Mouse (Mus musculus) intestine, embryonic 14.5 days (tissue): ENCODE measurements around the gene Cox19. TPM values are rescaled to one million over a fixed set of nuclear protein-coding genes. Genes with fewer than 3 reads are reported as not detected.

Experiments used
- ATAC-seq: fragments of 200-750 bp; cut with Nextera tagmentation; replicated peaks from 2 replicates; pipeline ENCODE4 v1.8.0; 2017; ENCODE audit warnings: low read depth, moderate number of reproducible peaks, moderate TSS enrichment, moderate library complexity; ENCODE audit not compliant: low FRiP score, low TSS enrichment
- DNase-seq: peaks from one replicate; pipeline ENCODE4 v3.0.0-alpha.2; 2018; ENCODE audit warnings: low spot score
- H3K27ac ChIP-seq: fragments of 300-500 bp; sonication (generic); 2 replicates; pipeline ENCODE4 v1.5.1; 2014; ENCODE audit warnings: low read depth, mild to moderate bottlenecking, control low read depth
- H3K27me3 ChIP-seq: fragments of 300-500 bp; sonication (generic); replicated peaks from 2 replicates; pipeline ENCODE4 v1.6.1; 2014; ENCODE audit warnings: low read length, control low read depth; ENCODE audit not compliant: control insufficient read depth, insufficient read depth
- H3K36me3 ChIP-seq: fragments of 300-500 bp; sonication (generic); 2 replicates; pipeline ENCODE4 v1.6.1; 2014; ENCODE audit warnings: low read length, control low read depth; ENCODE audit not compliant: control insufficient read depth, insufficient read depth
- H3K4me1 ChIP-seq: fragments of 300-500 bp; sonication (generic); replicated peaks from 2 replicates; pipeline ENCODE4 v1.6.1; 2014; ENCODE audit warnings: low read length, control low read depth, mixed read lengths; ENCODE audit not compliant: control insufficient read depth, insufficient read depth
- H3K4me2 ChIP-seq: fragments of 300-500 bp; sonication (generic); 2 replicates; pipeline ENCODE4 v1.6.1; 2014; ENCODE audit warnings: low read length
- H3K4me3 ChIP-seq: fragments of 300-500 bp; sonication (generic); 2 replicates; pipeline ENCODE4 v1.5.1; 2014; ENCODE audit warnings: low read depth, low read length, control low read depth, mixed read lengths
- H3K9ac ChIP-seq: fragments of 300-500 bp; sonication (generic); 2 replicates; pipeline ENCODE4 v1.6.1; 2014; ENCODE audit warnings: mild to moderate bottlenecking, low read length
- H3K9me3 ChIP-seq: fragments of 300-500 bp; sonication (generic); 2 replicates; pipeline ENCODE4 v1.6.1; 2016; ENCODE audit warnings: low read length, control low read depth; ENCODE audit not compliant: control insufficient read depth
- WGBS: fragments of 180-500 bp; shearing (Covaris S2); extraction: QIAGEN DNeasy Blood & Tissue Kit; methylation state at CpG from one replicate; pipeline ENCODE4 v1.1.7; 2014; 5-methylcytosine and 5-hydroxymethylcytosine counted together
- polyA plus RNA-seq: library from polyadenylated mRNA; unstranded; fragments of >200 nt; fragmentation: Nextera tagmentation; extraction: Ambion mirVana; gene quantifications from 2 replicates; pipeline ENCODE4 v1.2.1, GENCODE M21; 2014

Gene Cox19
- polyA plus RNA-seq: 149 and 150 TPM in 2 replicates

GRCm38 (mm10) chr5:139351134-139351533 lies at the start of gene Cox19:
Cox19 (minus strand) TSS chr5:139351418.
- Histone ChIP-seq H3K36me3 (no peaks in the 10 kb centered on the region), H3K27ac (peak within 1 kb of the TSS; percentile 70), H3K9me3 (no peaks in the 10 kb centered on the region), H3K4me1 (peaks cover 17% of the 10 kb centered on the region), H3K9ac (no peak within 1 kb of the TSS), H3K4me2 (peak within 1 kb of the TSS; percentile 25; the same call in 1 of the 2 replicates), H3K4me3 (no peak within 1 kb of the TSS), H3K27me3 (no peaks in the 10 kb centered on the region)
- WGBS: 50% methylated on average over 5 of the region's 5 CpGs
- DNase-seq: no peak
- no peak for ATAC-seq

DNA sequence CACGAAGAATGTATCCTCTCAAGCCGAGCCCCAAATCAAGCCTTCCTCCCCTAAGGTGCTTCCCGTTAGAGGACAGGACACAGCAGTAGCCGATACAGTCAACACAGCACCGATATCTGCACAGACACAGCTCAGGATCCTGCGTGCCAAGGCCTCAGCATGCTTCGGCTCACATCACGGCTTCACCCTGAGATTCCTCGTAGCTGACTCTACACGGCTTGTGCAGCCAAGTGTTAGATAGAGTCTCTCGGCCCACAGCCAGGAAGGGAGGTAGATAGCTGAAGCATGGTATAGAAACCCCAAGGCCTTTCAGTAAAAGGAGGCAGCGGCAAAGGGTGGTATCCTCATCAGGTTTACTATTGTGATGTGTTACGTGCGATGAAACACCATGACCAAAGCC lies 48.8 kb upstream of the Cox19 start:
- Histone ChIP-seq H3K9ac (no peak overlapping the region), H3K36me3 (no peaks in the 10 kb centered on the region), H3K27ac (no peak overlapping the region), H3K9me3 (no peaks in the 10 kb centered on the region), H3K4me1 (no peaks in the 10 kb centered on the region), H3K4me3 (no peak overlapping the region), H3K4me2 (no peak overlapping the region), H3K27me3 (no peaks in the 10 kb centered on the region)
- DNase-seq (no peak), ATAC-seq (no peak)
- 88% methylated on average over 14 of the region's 14 CpGs for WGBS

DNA sequence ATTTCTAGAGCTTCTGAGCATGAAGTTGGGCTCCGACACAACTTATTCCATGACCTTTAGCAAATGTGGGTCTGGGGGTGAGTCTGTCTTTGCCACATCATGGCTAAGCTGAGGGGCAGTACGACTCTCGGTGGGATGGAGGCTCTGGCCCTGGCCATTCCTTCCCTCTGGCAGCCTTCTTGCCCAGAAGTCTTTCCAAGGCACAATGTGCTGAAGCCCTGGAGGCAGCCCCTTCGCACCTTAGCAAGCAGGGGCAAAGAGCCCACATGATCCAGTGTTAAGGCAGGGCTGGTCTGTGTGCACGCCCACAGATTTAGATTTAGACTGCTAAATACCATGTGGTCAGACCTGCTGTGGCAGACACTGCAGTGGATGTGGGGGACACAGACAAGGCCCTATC lies 47.6 kb upstream of the Cox19 start:
- Histone ChIP-seq H3K4me1 (no peaks in the 10 kb centered on the region), H3K4me2 (no peak overlapping the region), H3K9me3 (no peaks in the 10 kb centered on the region), H3K27me3 (no peaks in the 10 kb centered on the region), H3K27ac (no peak overlapping the region), H3K9ac (no peak overlapping the region), H3K4me3 (no peak overlapping the region), H3K36me3 (no peaks in the 10 kb centered on the region)
- 85% methylated on average over 5 of the region's 5 CpGs for WGBS
- no peak for ATAC-seq
- DNase-seq: no peak

- Histone ChIP-seq H3K27me3 (no peaks in the 10 kb centered on the region), H3K4me1 (no peaks in the 10 kb centered on the region), H3K4me3 (no peak overlapping the region), H3K9ac (no peak overlapping the region), H3K27ac (no peak overlapping the region), H3K36me3 (no peaks in the 10 kb centered on the region), H3K9me3 (no peaks in the 10 kb centered on the region), H3K4me2 (no peak overlapping the region)
- DNase-seq (peak; percentile 93), ATAC-seq (peak; percentile 50; the same call in 1 of the 2 replicates)
- 33% methylated on average over 5 of the region's 5 CpGs for WGBS
Measured at GRCm38 (mm10) chr5:139397959-139398753, 46.9 kb upstream of the Cox19 start.

DNA sequence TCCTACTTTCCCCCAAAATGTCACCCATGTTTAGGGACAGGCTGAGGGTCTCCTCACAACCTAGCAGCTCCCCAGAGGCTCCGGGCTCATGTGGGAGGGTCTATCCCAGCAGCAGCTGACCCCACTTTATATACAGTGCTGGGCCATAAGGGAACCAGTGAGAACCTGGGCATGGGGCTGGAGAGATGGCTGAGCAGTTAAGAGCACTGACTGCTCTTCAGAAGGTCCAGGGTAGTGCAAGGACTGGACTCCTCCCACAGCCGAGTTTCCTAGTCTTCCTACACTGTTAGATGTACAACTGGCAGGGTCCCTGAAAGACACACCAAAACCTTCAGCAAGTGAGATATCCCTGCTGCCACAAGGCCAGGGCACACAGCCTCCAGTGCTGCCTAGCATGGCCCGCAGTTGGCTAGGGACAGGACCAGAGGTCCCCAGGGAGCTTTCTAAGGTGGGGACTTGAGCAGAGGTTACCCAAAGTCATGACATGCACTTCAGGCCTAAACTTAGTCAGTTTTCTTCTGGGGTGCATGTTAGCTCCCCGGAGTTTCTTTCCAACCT lies 46.2 kb upstream of the Cox19 start:
- DNase-seq: no peak
- H3K4me1 ChIP-seq: no peaks in the 10 kb centered on the region
- H3K4me2 ChIP-seq: no peak overlapping the region
- H3K4me3 ChIP-seq: no peak overlapping the region
- no peak overlapping the region for H3K9ac ChIP-seq
- no peak for ATAC-seq
- no peaks in the 10 kb centered on the region for H3K36me3 ChIP-seq
- no peak overlapping the region for H3K27ac ChIP-seq
- 93% methylated on average over 4 of the region's 4 CpGs for WGBS
- no peaks in the 10 kb centered on the region for H3K27me3 ChIP-seq
- H3K9me3 ChIP-seq: no peaks in the 10 kb centered on the region

DNA sequence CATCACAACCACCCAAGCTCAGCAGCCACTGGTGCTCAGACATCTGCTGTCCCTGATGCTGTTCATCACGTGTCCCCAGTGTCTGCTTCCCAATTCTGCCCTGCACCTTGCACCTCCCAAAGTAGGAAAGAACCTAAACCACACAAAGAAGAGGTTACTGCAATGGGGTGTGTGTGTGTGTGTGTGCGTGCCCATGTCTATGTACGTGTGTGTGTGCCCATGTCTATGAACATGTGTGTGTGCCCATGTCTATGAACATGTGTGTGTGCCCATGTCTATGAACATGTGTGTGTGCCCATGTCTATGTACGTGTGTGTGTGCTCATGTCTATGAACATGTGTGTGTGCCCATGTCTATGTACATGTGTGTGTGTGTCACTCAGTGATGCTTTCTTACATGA lies 44.3 kb upstream of the Cox19 start:
- no peak overlapping the region for H3K4me3 ChIP-seq
- no peak overlapping the region for H3K27ac ChIP-seq
- no peaks in the 10 kb centered on the region for H3K9me3 ChIP-seq
- H3K9ac ChIP-seq: no peak overlapping the region
- DNase-seq: no peak
- no peak overlapping the region for H3K4me2 ChIP-seq
- WGBS: 86% methylated on average over 4 of the region's 4 CpGs
- H3K36me3 ChIP-seq: no peaks in the 10 kb centered on the region
- no peak for ATAC-seq
- no peaks in the 10 kb centered on the region for H3K4me1 ChIP-seq
- no peaks in the 10 kb centered on the region for H3K27me3 ChIP-seq

GRCm38 (mm10) chr5:139394399-139394798 lies 43.2 kb upstream of the Cox19 start:
- no peak for ATAC-seq
- H3K9me3 ChIP-seq: no peaks in the 10 kb centered on the region
- DNase-seq: no peak
- H3K4me1 ChIP-seq: peaks cover 8% of the 10 kb centered on the region
- WGBS: 70% methylated on average over 7 of the region's 7 CpGs
- H3K4me3 ChIP-seq: no peak overlapping the region
- H3K4me2 ChIP-seq: no peak overlapping the region
- no peak overlapping the region for H3K9ac ChIP-seq
- no peaks in the 10 kb centered on the region for H3K36me3 ChIP-seq
- no peak overlapping the region for H3K27ac ChIP-seq
- no peaks in the 10 kb centered on the region for H3K27me3 ChIP-seq

- DNase-seq: no peak
- Histone ChIP-seq H3K4me3 (no peak overlapping the region), H3K36me3 (no peaks in the 10 kb centered on the region), H3K27ac (no peak overlapping the region), H3K4me1 (peaks cover 16% of the 10 kb centered on the region), H3K9ac (no peak overlapping the region), H3K9me3 (no peaks in the 10 kb centered on the region), H3K27me3 (no peaks in the 10 kb centered on the region), H3K4me2 (no peak overlapping the region)
- WGBS: 92% methylated on average over 16 of the region's 16 CpGs
- no peak for ATAC-seq
Measured at GRCm38 (mm10) chr5:139393197-139393588, 42.0 kb upstream of the Cox19 start.
